Mouse (Mus musculus) megakaryocyte, adult 5-6 weeks (primary cell): ENCODE data around the gene Clec14a. TPM values are rescaled to one million over a fixed set of nuclear protein-coding genes. Genes with fewer than 3 reads are reported as not detected.
"Not testable (repeated sequence)": the region's sequence is repeated elsewhere in the genome, so short reads cannot be mapped to it uniquely, and the experiment has no call there.

Experiments
- ATAC-seq: 2 replicates; pipeline ENCODE4 v1.8.0; 2016; ENCODE audit warnings: mild to moderate bottlenecking, inconsistent platforms; ENCODE audit not compliant: poor library complexity, severe bottlenecking
- total RNA-seq, 2 experiments: library from RNA; stranded (forward) in 1 of 2; stranded (reverse) in 1 of 2; fragments of 153-499, 151-499 nt in 1 of 2; fragments of 221-1000, 200-1000 nt in 1 of 2; gene quantifications; 2 replicates each; pipeline versions ENCODE4 v1.2.3 to v1.2.4; 2015 to 2017

Clec14a gene
- total RNA-seq (2015) (not detected in 2 replicates), total RNA-seq (2017) (not detected in 2 replicates)

GRCm38 (mm10) chr12:58268563-58269501 is at the start of gene Clec14a:
Gene Clec14a, minus strand, starts transcription at chr12:58269290.
- no peak for ATAC-seq

GRCm38 (mm10) chr12:58307835-58308234 is 38.7 kb upstream of the Clec14a start:
- no peak for ATAC-seq

GRCm38 (mm10) chr12:58306402-58306801 is 37.3 kb upstream of the Clec14a start:
- ATAC-seq, result not testable (repeated sequence)

- no peak for ATAC-seq
Measured at GRCm38 (mm10) chr12:58305567-58305966, 36.5 kb upstream of the Clec14a start.

GRCm38 (mm10) chr12:58296980-58297379 is 27.9 kb upstream of the Clec14a start:
- no peak for ATAC-seq

- no peak for ATAC-seq
Measured at GRCm38 (mm10) chr12:58285912-58286311, 16.8 kb upstream of the Clec14a start.

GRCm38 (mm10) chr12:58270520-58270919 is 1.4 kb upstream of the Clec14a start:
- ATAC-seq, result no peak

- ATAC-seq, result no peak
Measured at GRCm38 (mm10) chr12:58269505-58269904, 415 bp upstream of the Clec14a start.

GRCm38 (mm10) chr12:58268186-58268562 is 916 bp downstream of the Clec14a start:
- ATAC-seq, result no peak

- ATAC-seq, result no peak
Measured at GRCm38 (mm10) chr12:58267779-58268178, 1.3 kb downstream of the Clec14a start.

GRCm38 (mm10) chr12:58251901-58252300 is 17.2 kb downstream of the Clec14a start:
- no peak for ATAC-seq

- ATAC-seq, result no peak
Measured at GRCm38 (mm10) chr12:58232489-58232888, 36.6 kb downstream of the Clec14a start.

GRCm38 (mm10) chr12:58225644-58226043 is 43.4 kb downstream of the Clec14a start:
- ATAC-seq, result no peak

- ATAC-seq, result no peak
Measured at GRCm38 (mm10) chr12:58219078-58219477, 50.0 kb downstream of the Clec14a start.

GRCm38 (mm10) chr12:58216218-58216617 is 52.9 kb downstream of the Clec14a start:
- no peak for ATAC-seq

Other genes with a start within 250 kb of the Clec14a start
- not detected in 2 replicates for gene Sstr1, start 57.5 kb downstream of the Clec14a start, total RNA-seq (2015)
- gene Sstr1, start 57.5 kb downstream of the Clec14a start, total RNA-seq (2017), result not detected in 2 replicates